Mouse (Mus musculus): Measurements from ENCODE around the gene Pik3ap1. TPM values are rescaled to one million over a fixed set of nuclear protein-coding genes. Genes with fewer than 3 reads are reported as not detected.

Gene Pik3ap1
- polyA plus RNA-seq, 1 experiment = 3.5 TPM

DNA sequence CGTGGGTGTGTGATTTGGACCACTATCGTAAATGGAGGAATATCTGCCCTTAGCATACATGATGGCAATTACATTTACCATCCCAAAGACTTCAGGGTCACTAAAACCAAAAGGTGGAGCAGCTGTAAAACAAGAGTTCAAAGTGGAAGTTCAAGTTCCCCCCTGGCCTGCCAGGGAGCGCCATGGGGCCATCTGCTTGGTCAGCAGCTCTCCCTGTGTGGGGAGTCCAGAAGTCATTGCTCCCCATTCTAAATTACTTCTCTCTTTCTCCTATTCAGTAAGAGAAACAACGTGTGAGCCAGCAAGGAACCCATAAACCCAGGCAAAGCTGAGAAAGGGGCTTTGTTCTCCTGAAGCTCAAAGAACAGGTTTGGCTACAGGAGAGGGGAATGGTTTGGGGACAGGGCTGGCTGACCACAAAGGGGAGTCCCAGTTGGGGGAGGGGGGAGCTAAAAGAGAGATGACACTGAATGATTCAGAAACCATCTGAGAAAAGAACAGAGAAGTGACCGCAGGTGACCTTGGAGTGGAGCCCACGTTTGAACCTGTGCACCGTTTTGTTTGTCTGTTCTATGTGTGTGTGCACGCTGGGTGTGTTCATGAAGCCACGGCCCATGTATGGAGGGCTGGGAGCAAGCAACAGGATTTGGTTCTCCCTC is 3.2 kb downstream of the Pik3ap1 start:
- H3K4me3 ChIP-seq (ENCODE audit: low read depth, low read length) = no peak overlapping the region
- peak overlapping the region; percentile 36 for H3K27ac ChIP-seq (ENCODE audit: insufficient read depth, low read depth, low read length)
- H3K36me3 ChIP-seq (ENCODE audit: control insufficient read depth, insufficient read depth, low read length) = no peaks in the 10 kb centered on the region
- H3K27me3 ChIP-seq (ENCODE audit: control insufficient read depth, insufficient read depth, low read length) = 0 out of 2 replicates have a peak, but pooled peaks cover 3% of the 10 kb centered on the region
- TF ChIP-seq CTCF (IDR thresholded peaks at IDR 0.05; ENCODE audit: extremely low read depth, insufficient read length, insufficient replicate concordance, low read depth, low read length) (no peak), POLR2A (IDR thresholded peaks at IDR 0.05; ENCODE audit: low read depth, low read length) (no peak)
- peaks cover 26% of the 10 kb centered on the region for H3K4me1 ChIP-seq (ENCODE audit: control insufficient read depth, insufficient read depth, insufficient read length, low read length)
- 48% methylated on average over 9 of the region's 9 CpGs for WGBS

- Histone ChIP-seq H3K4me1 (ENCODE audit: control insufficient read depth, insufficient read depth, insufficient read length, low read length) (peaks cover 19% of the 10 kb centered on the region), H3K36me3 (ENCODE audit: control insufficient read depth, insufficient read depth, low read length) (peaks cover 2% of the 10 kb centered on the region; the same call in 1 of the 2 replicates), H3K4me3 (ENCODE audit: low read depth, low read length) (no peak overlapping the region), H3K27me3 (ENCODE audit: control insufficient read depth, insufficient read depth, low read length) (no peaks in the 10 kb centered on the region), H3K27ac (ENCODE audit: insufficient read depth, low read depth, low read length) (no peak overlapping the region)
- TF ChIP-seq CTCF (IDR thresholded peaks at IDR 0.05; ENCODE audit: extremely low read depth, insufficient read length, insufficient replicate concordance, low read depth, low read length) = no peak
- no peak for TF ChIP-seq POLR2A (IDR thresholded peaks at IDR 0.05; ENCODE audit: low read depth, low read length)
- 82% methylated on average over 3 of the region's 3 CpGs for WGBS
These were observed 5.7 kb downstream of the Pik3ap1 start for GRCm38 (mm10) chr19:41379195-41379594.

DNA sequence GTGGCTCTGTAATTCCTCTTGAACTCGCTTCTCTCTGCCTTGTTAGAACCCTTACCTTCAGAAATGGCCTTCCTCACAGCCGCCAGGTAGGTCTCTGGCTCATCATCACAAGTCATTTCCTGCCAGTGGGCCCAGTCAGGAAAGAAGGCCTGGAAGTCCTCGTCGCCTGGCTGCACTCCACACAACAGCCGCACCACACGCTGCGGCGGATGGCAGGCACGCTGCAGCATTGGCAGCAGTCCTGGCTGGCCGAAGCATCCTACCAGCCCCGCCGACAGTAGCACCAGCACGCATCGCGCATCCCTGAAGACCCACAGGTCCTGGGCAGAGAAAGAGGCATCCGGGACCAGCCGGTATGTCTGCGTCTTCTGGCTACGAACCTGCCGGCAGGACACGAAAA is 9.1 kb downstream of the Pik3ap1 start:
- Histone ChIP-seq H3K4me1 (ENCODE audit: control insufficient read depth, insufficient read depth, insufficient read length, low read length) (no peaks in the 10 kb centered on the region), H3K27ac (ENCODE audit: insufficient read depth, low read depth, low read length) (no peak overlapping the region), H3K27me3 (ENCODE audit: control insufficient read depth, insufficient read depth, low read length) (no peaks in the 10 kb centered on the region), H3K36me3 (ENCODE audit: control insufficient read depth, insufficient read depth, low read length) (peaks cover 2% of the 10 kb centered on the region; the same call in 1 of the 2 replicates), H3K4me3 (ENCODE audit: low read depth, low read length) (no peak overlapping the region)
- 90% methylated on average over 21 of the region's 21 CpGs for WGBS
- TF ChIP-seq CTCF (IDR thresholded peaks at IDR 0.05; ENCODE audit: extremely low read depth, insufficient read length, insufficient replicate concordance, low read depth, low read length) (no peak), POLR2A (IDR thresholded peaks at IDR 0.05; ENCODE audit: low read depth, low read length) (no peak)

DNA sequence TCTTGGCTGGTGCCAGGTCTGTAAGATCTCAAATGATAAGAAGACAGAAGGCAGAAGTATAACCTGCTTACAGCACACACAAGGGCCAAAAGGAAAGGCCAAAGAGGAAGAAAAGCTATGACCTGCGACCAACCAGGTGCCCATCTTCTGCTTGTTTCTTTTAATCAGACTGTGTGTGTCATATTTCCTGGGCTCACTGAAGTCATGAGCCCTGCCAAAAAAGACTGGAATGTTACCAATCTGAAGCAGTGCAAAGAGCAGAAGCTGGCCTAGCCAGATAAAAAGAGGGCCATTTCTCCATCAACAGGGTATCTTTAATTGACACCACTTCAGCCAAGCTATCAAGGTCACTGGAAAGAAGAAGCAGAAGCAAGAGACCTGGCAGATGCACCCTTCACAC is 9.8 kb downstream of the Pik3ap1 start:
- no peak overlapping the region for H3K27ac ChIP-seq (ENCODE audit: insufficient read depth, low read depth, low read length)

DNA sequence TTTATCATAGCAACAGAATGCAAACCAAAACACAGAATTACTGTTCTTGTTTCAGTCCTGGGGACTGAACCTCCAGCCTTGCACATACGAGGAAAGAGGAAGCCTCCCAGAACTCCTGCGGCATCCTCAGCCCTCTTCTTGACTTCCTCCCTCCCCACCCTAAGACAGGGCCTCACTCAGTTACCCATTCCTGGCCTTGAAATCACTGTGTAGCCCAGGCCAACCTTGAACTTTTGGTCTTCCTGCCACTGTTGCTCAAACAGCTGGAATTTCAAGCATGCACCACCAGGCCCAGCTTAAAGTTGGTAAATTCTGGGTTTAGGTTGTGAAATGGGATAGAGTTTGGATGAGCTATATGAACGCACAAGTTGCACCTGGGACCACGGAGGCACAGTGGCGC is 10.2 kb downstream of the Pik3ap1 start:
- Histone ChIP-seq H3K36me3 (ENCODE audit: control insufficient read depth, insufficient read depth, low read length) (peaks cover 2% of the 10 kb centered on the region; the same call in 1 of the 2 replicates), H3K27me3 (ENCODE audit: control insufficient read depth, insufficient read depth, low read length) (no peaks in the 10 kb centered on the region), H3K4me3 (ENCODE audit: low read depth, low read length) (no peak overlapping the region), H3K27ac (ENCODE audit: insufficient read depth, low read depth, low read length) (no peak overlapping the region), H3K4me1 (ENCODE audit: control insufficient read depth, insufficient read depth, insufficient read length, low read length) (no peaks in the 10 kb centered on the region)
- TF ChIP-seq POLR2A (IDR thresholded peaks at IDR 0.05; ENCODE audit: low read depth, low read length) = no peak
- no peak for TF ChIP-seq CTCF (IDR thresholded peaks at IDR 0.05; ENCODE audit: extremely low read depth, insufficient read length, insufficient replicate concordance, low read depth, low read length)
- whole genome bisulfite sequencing = 86% methylated on average over 5 of the region's 5 CpGs

More for the DNA sequence above, 9.8 kb downstream of the Pik3ap1 start:
- TF ChIP-seq CTCF (IDR thresholded peaks at IDR 0.05; ENCODE audit: extremely low read depth, insufficient read length, insufficient replicate concordance, low read depth, low read length) (no peak), POLR2A (IDR thresholded peaks at IDR 0.05; ENCODE audit: low read depth, low read length) (no peak)
- Histone ChIP-seq H3K27me3 (ENCODE audit: control insufficient read depth, insufficient read depth, low read length) (no peaks in the 10 kb centered on the region), H3K4me1 (ENCODE audit: control insufficient read depth, insufficient read depth, insufficient read length, low read length) (no peaks in the 10 kb centered on the region), H3K4me3 (ENCODE audit: low read depth, low read length) (no peak overlapping the region), H3K36me3 (ENCODE audit: control insufficient read depth, insufficient read depth, low read length) (peaks cover 2% of the 10 kb centered on the region; the same call in 1 of the 2 replicates)
- WGBS = 85% methylated on average over 1 of the region's 1 CpGs

GRCm38 (mm10) chr19:41372322-41372721 is 12.6 kb downstream of the Pik3ap1 start:
- WGBS = 80% methylated on average over 4 of the region's 4 CpGs
- H3K4me1 ChIP-seq (ENCODE audit: control insufficient read depth, insufficient read depth, insufficient read length, low read length) = no peaks in the 10 kb centered on the region
- no peak for TF ChIP-seq POLR2A (IDR thresholded peaks at IDR 0.05; ENCODE audit: low read depth, low read length)
- TF ChIP-seq CTCF (IDR thresholded peaks at IDR 0.05; ENCODE audit: extremely low read depth, insufficient read length, insufficient replicate concordance, low read depth, low read length) = no peak
- H3K27me3 ChIP-seq (ENCODE audit: control insufficient read depth, insufficient read depth, low read length) = no peaks in the 10 kb centered on the region
- no peak overlapping the region for H3K4me3 ChIP-seq (ENCODE audit: low read depth, low read length)
- no peak overlapping the region for H3K27ac ChIP-seq (ENCODE audit: insufficient read depth, low read depth, low read length)
- H3K36me3 ChIP-seq (ENCODE audit: control insufficient read depth, insufficient read depth, low read length) = peaks cover 2% of the 10 kb centered on the region; the same call in 1 of the 2 replicates

DNA sequence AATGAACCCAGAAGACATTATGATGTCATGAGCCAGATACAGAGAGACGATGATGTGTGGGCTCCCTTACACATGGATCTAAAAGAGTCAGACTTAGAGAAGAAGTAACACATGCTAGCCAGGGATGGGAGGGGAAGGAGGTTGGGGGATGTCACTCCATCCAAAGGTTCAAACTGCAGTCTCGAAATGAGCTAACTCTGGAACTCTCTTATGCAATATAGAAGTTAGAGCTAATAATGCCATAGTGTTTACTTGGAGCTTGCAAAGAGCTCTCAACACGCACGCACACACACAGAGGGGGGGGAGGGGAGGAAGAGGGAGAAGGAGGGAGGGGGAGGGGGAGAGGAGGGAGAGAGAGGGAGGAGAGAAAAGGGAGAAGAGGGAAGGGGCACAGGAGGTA is 13.5 kb downstream of the Pik3ap1 start:
- Histone ChIP-seq H3K4me1 (ENCODE audit: control insufficient read depth, insufficient read depth, insufficient read length, low read length) (no peaks in the 10 kb centered on the region), H3K4me3 (ENCODE audit: low read depth, low read length) (no peak overlapping the region), H3K36me3 (ENCODE audit: control insufficient read depth, insufficient read depth, low read length) (peaks cover 2% of the 10 kb centered on the region; the same call in 1 of the 2 replicates), H3K27me3 (ENCODE audit: control insufficient read depth, insufficient read depth, low read length) (no peaks in the 10 kb centered on the region), H3K27ac (ENCODE audit: insufficient read depth, low read depth, low read length) (no peak overlapping the region)
- 57% methylated on average over 4 of the region's 4 CpGs for WGBS
- TF ChIP-seq POLR2A (IDR thresholded peaks at IDR 0.05; ENCODE audit: low read depth, low read length) (no peak), CTCF (IDR thresholded peaks at IDR 0.05; ENCODE audit: extremely low read depth, insufficient read length, insufficient replicate concordance, low read depth, low read length) (no peak)

Data from small intestine, adult 2 months (tissue).